Mouse (Mus musculus) heart, embryonic 11.5 days (tissue): Measurements from ENCODE around the gene Cetn3. TPM values are rescaled to one million over a fixed set of nuclear protein-coding genes. Genes with fewer than 3 reads are reported as not detected.

Experiments
- ATAC-seq: fragments of 200-750 bp; cut with Nextera tagmentation; replicated peaks from 2 replicates; pipeline ENCODE4 v1.8.0; 2017; ENCODE audit warnings: moderate library complexity; ENCODE audit not compliant: insufficient number of reproducible peaks, low FRiP score, low TSS enrichment
- H3K27ac ChIP-seq: fragments of 300-500 bp; sonication (generic); 2 replicates; pipeline ENCODE4 v1.5.1; 2014; ENCODE audit warnings: mild to moderate bottlenecking, low read depth, low read length
- H3K27me3 ChIP-seq: fragments of 300-500 bp; sonication (generic); 2 replicates; pipeline ENCODE4 v1.6.1; 2014; ENCODE audit warnings: mild to moderate bottlenecking, low read length, mixed read lengths; ENCODE audit not compliant: control insufficient read depth, insufficient read depth
- H3K36me3 ChIP-seq: fragments of 300-500 bp; sonication (generic); 2 replicates; pipeline ENCODE4 v1.6.1; 2014; ENCODE audit warnings: mild to moderate bottlenecking, low read length, moderate library complexity, mixed read lengths; ENCODE audit not compliant: control insufficient read depth, insufficient read depth
- H3K4me1 ChIP-seq: fragments of 300-500 bp; sonication (generic); 2 replicates; pipeline ENCODE4 v1.6.1; 2014; ENCODE audit warnings: low read length; ENCODE audit not compliant: control insufficient read depth, insufficient read depth
- H3K4me2 ChIP-seq: fragments of 300-500 bp; sonication (generic); 2 replicates; pipeline ENCODE4 v1.6.1; 2014; ENCODE audit warnings: mild to moderate bottlenecking, moderate library complexity
- H3K4me3 ChIP-seq: fragments of 300-500 bp; sonication (generic); 2 replicates; pipeline ENCODE4 v1.5.1; 2014; ENCODE audit warnings: low read depth, low read length
- H3K9ac ChIP-seq: fragments of 300-500 bp; sonication (generic); 2 replicates; pipeline ENCODE4 v1.6.1; 2014; ENCODE audit warnings: mild to moderate bottlenecking, low read depth, low read length, moderate library complexity
- H3K9me3 ChIP-seq: fragments of 300-500 bp; sonication (generic); replicated peaks from 2 replicates; pipeline ENCODE4 v1.6.1; 2016; ENCODE audit warnings: low read length; ENCODE audit not compliant: control insufficient read depth
- WGBS: fragments of 180-500 bp; shearing (Covaris S2); extraction: QIAGEN DNeasy Blood & Tissue Kit; methylation state at CpG from one replicate; pipeline ENCODE4 v1.1.7; 2014; ENCODE audit not compliant: insufficient replicate concordance; 5-methylcytosine and 5-hydroxymethylcytosine counted together
- polyA plus RNA-seq: library from polyadenylated mRNA; unstranded; fragments of >200 nt; fragmentation: Nextera tagmentation; extraction: Ambion mirVana; gene quantifications from 2 replicates; pipeline ENCODE4 v1.2.1, GENCODE M21; 2014

The Cetn3 gene
- polyA plus RNA-seq, 1 experiment from 2014 or later, result 220 TPM

GRCm38 (mm10) chr13:81791861-81792260 lies 9.0 kb downstream of the Cetn3 start:
- 39% methylated on average over 8 of the region's 8 CpGs for WGBS
- Histone ChIP-seq H3K4me1 (peaks cover 4% of the 10 kb centered on the region), H3K4me3 (no peak overlapping the region), H3K27ac (no peak overlapping the region), H3K9me3 (no peaks in the 10 kb centered on the region), H3K9ac (no peak overlapping the region), H3K36me3 (peaks cover 3% of the 10 kb centered on the region; the same call in 1 of the 2 replicates), H3K27me3 (no peaks in the 10 kb centered on the region), H3K4me2 (no peak overlapping the region)
- ATAC-seq, result no peak

GRCm38 (mm10) chr13:81793850-81794249 lies 11.0 kb downstream of the Cetn3 start:
- H3K4me3 ChIP-seq, result no peak overlapping the region
- no peak overlapping the region for H3K27ac ChIP-seq
- peaks cover 4% of the 10 kb centered on the region for H3K4me1 ChIP-seq
- 4% methylated on average over 1 of the region's 1 CpGs for WGBS
- H3K9me3 ChIP-seq, result no peaks in the 10 kb centered on the region
- H3K9ac ChIP-seq, result no peak overlapping the region
- ATAC-seq, result no peak
- H3K27me3 ChIP-seq, result no peaks in the 10 kb centered on the region
- peaks cover 3% of the 10 kb centered on the region; the same call in 1 of the 2 replicates for H3K36me3 ChIP-seq
- H3K4me2 ChIP-seq, result no peak overlapping the region

GRCm38 (mm10) chr13:81801121-81801520 lies 18.2 kb downstream of the Cetn3 start:
- no peaks in the 10 kb centered on the region for H3K27me3 ChIP-seq
- no peak overlapping the region for H3K4me2 ChIP-seq
- H3K27ac ChIP-seq, result no peak overlapping the region
- H3K4me3 ChIP-seq, result no peak overlapping the region
- H3K9me3 ChIP-seq, result no peaks in the 10 kb centered on the region
- H3K9ac ChIP-seq, result no peak overlapping the region
- no peak for ATAC-seq
- H3K36me3 ChIP-seq, result no peaks in the 10 kb centered on the region
- no peaks in the 10 kb centered on the region for H3K4me1 ChIP-seq
- WGBS, result 42% methylated on average over 3 of the region's 3 CpGs

- no peak overlapping the region for H3K4me3 ChIP-seq
- no peaks in the 10 kb centered on the region for H3K36me3 ChIP-seq
- WGBS, result 65% methylated on average over 4 of the region's 4 CpGs
- H3K27me3 ChIP-seq, result no peaks in the 10 kb centered on the region
- H3K9me3 ChIP-seq, result no peaks in the 10 kb centered on the region
- H3K9ac ChIP-seq, result no peak overlapping the region
- no peak overlapping the region for H3K27ac ChIP-seq
- H3K4me1 ChIP-seq, result no peaks in the 10 kb centered on the region
- no peak for ATAC-seq
- H3K4me2 ChIP-seq, result no peak overlapping the region
Measured at GRCm38 (mm10) chr13:81803713-81804112, 20.8 kb downstream of the Cetn3 start.

- Histone ChIP-seq H3K27me3 (no peaks in the 10 kb centered on the region), H3K4me3 (no peak overlapping the region), H3K9me3 (no peaks in the 10 kb centered on the region), H3K4me1 (no peaks in the 10 kb centered on the region), H3K27ac (no peak overlapping the region), H3K9ac (no peak overlapping the region), H3K36me3 (no peaks in the 10 kb centered on the region), H3K4me2 (no peak overlapping the region)
- ATAC-seq, result no peak
Measured at GRCm38 (mm10) chr13:81822750-81823149, 39.9 kb downstream of the Cetn3 start.

- ATAC-seq, result no peak
- no peaks in the 10 kb centered on the region for H3K27me3 ChIP-seq
- H3K9me3 ChIP-seq, result no peaks in the 10 kb centered on the region
- no peaks in the 10 kb centered on the region for H3K4me1 ChIP-seq
- no peak overlapping the region for H3K4me2 ChIP-seq
- no peaks in the 10 kb centered on the region for H3K36me3 ChIP-seq
- H3K27ac ChIP-seq, result no peak overlapping the region
- no peak overlapping the region for H3K4me3 ChIP-seq
- no peak overlapping the region for H3K9ac ChIP-seq
- 69% methylated on average over 11 of the region's 11 CpGs for WGBS
Measured at GRCm38 (mm10) chr13:81824576-81825330, 41.9 kb downstream of the Cetn3 start.

- no peak overlapping the region for H3K27ac ChIP-seq
- no peaks in the 10 kb centered on the region for H3K27me3 ChIP-seq
- H3K4me3 ChIP-seq, result no peak overlapping the region
- 80% methylated on average over 6 of the region's 6 CpGs for WGBS
- no peak overlapping the region for H3K9ac ChIP-seq
- no peaks in the 10 kb centered on the region for H3K9me3 ChIP-seq
- ATAC-seq, result no peak
- H3K4me1 ChIP-seq, result no peaks in the 10 kb centered on the region
- no peaks in the 10 kb centered on the region for H3K36me3 ChIP-seq
- H3K4me2 ChIP-seq, result no peak overlapping the region
Measured at GRCm38 (mm10) chr13:81828486-81828885, 45.6 kb downstream of the Cetn3 start.

- H3K9ac ChIP-seq, result no peak overlapping the region
- ATAC-seq, result no peak
- no peak overlapping the region for H3K4me3 ChIP-seq
- H3K27ac ChIP-seq, result no peak overlapping the region
- H3K36me3 ChIP-seq, result no peaks in the 10 kb centered on the region
- H3K4me1 ChIP-seq, result no peaks in the 10 kb centered on the region
- WGBS, result 82% methylated on average over 7 of the region's 7 CpGs
- no peak overlapping the region for H3K4me2 ChIP-seq
- H3K27me3 ChIP-seq, result no peaks in the 10 kb centered on the region
- no peaks in the 10 kb centered on the region for H3K9me3 ChIP-seq
Measured at GRCm38 (mm10) chr13:81831838-81832237, 49.0 kb downstream of the Cetn3 start.
